Mouse (Mus musculus): Measurements from ENCODE around the gene Nebl. TPM values are rescaled to one million over a fixed set of nuclear protein-coding genes. Genes with fewer than 3 reads are reported as not detected.

Nebl gene
- polyA plus RNA-seq, 1 experiment from 2014 or later, result 3.6 TPM

DNA sequence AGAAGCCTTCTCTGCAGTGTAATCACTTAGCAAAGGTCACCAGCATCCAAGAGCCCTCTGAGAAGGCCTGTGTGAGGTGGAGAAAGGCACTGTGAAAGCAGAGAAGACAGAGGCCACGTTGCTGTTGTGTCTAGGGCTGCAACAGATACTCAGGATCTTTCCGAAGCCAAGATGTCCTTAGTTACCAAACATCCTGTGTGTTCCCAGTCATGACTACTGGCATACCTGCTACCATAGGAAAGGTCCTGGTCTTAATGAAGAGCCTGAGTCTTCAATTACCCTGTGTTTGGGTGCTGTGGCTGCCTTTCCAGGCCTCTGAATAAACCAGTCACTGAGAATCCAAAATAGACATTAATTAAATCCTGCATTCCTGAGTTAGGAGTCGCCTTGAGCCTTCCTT is 81.5 kb downstream of the Nebl start:
- DNase-seq (ENCODE audit: extremely low spot score, low spot score), result no peak
- WGBS, result 54% methylated on average over 3 of the region's 3 CpGs
- Histone ChIP-seq H3K4me3 (no peak overlapping the region), H3K4me1 (peaks cover 18% of the 10 kb centered on the region), H3K36me3 (replicated peaks) (no peaks in the 10 kb centered on the region), H3K27me3 (ENCODE audit: poor library complexity, severe bottlenecking) (no peaks in the 10 kb centered on the region), H3K27ac (no peak overlapping the region), H3K9me3 (peaks cover 4% of the 10 kb centered on the region; the same call in 1 of the 2 replicates)

DNA sequence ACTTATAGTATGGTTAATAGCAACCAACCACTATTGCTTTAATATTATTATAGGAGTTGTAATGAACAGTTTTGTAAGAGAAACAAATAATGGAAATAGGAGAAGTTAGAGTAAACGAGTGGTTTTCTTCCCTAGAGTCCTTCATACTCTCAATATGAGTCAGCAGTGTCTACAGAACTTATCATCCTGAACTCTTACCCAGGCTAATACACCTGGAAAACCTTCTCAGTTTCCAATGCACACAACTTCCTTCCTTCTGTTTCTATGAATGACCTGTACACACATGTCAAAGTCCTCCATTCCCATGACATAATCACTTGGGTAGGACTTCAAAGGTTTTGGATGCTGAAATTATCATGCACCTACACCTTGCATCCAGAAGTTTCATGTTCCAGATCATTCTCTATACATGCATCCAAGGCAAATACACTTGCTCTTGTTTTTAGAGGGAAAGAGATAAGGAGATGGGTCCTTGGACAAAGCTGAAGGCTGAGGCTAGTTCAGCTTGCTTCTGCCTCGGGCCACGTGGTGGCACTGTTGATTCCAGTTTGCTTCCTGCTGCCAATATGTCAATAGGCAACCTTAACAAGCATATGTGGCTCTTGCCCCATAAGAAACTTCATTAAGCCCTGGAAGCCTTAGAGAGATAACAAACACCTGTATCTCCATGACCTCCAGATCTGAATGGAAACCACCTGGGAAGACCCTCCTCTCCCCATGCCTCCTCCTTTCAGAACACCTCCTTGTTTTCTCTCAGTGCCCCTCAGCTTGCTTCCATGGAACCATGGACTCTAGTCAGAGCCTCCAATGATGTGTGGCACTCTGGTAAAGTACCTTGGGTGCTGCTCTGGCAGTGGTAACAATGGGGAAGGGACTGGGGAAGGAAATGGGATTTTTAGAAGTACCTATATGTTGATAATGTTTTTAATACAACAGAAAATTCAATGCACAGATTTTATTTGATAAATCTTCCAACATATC is 86.7 kb downstream of the Nebl start:
- WGBS, result 34% methylated on average over 3 of the region's 3 CpGs
- Histone ChIP-seq H3K4me1 (peaks cover 20% of the 10 kb centered on the region), H3K27ac (no peak overlapping the region), H3K4me3 (no peak overlapping the region), H3K9me3 (no peaks in the 10 kb centered on the region), H3K36me3 (replicated peaks) (no peaks in the 10 kb centered on the region), H3K27me3 (ENCODE audit: poor library complexity, severe bottlenecking) (peaks cover 26% of the 10 kb centered on the region; the same call in 1 of the 2 replicates)
- DNase-seq (ENCODE audit: extremely low spot score, low spot score), result peak; percentile 48

DNA sequence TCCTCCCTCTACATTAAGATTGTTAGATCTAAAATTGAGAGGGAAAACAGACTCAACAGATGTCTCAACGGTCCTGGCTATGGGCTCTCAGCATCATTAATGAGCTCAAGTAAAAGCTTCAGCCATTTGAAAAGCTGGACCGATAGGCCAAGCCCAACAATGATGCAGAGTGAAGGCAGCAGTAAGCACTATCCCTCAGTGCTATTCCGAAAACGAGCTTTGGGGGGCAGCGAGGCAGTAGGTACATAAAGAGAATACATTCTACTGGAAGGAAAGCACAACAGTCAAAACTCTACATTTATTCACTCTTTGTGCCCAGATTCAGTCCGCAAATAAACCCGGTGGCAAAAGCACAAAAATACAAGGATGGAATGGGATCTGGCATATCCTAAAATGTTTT is 87.4 kb downstream of the Nebl start:
- no peak overlapping the region for H3K27ac ChIP-seq
- no peak overlapping the region for H3K4me3 ChIP-seq
- no peak for DNase-seq (ENCODE audit: extremely low spot score, low spot score)
- H3K36me3 ChIP-seq (replicated peaks), result no peaks in the 10 kb centered on the region
- peaks cover 22% of the 10 kb centered on the region for H3K4me1 ChIP-seq
- WGBS, result 54% methylated on average over 7 of the region's 7 CpGs
- peaks cover 26% of the 10 kb centered on the region; the same call in 1 of the 2 replicates for H3K27me3 ChIP-seq (ENCODE audit: poor library complexity, severe bottlenecking)
- H3K9me3 ChIP-seq, result no peaks in the 10 kb centered on the region

DNA sequence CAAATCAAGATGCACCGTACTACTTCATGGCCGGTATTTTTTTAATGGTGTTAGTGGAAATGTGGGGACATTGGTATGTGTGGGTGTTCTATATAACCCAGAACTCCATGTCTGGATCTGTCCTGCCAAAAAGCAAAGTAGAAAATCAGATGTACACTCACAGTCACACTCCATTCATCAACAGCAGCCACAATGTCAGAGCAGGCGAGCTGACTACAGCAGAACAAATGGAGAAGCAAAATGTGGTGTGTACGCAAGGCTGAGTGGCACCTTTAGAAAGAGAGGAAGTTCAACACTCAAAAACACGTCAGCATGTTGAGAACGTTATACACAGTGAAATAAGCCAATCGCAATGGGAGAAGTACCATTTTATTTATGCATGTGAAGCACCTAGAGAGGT is 88.5 kb downstream of the Nebl start:
- H3K9me3 ChIP-seq, result no peaks in the 10 kb centered on the region
- peaks cover 32% of the 10 kb centered on the region for H3K4me1 ChIP-seq
- H3K27me3 ChIP-seq (ENCODE audit: poor library complexity, severe bottlenecking), result peaks cover 29% of the 10 kb centered on the region
- DNase-seq (ENCODE audit: extremely low spot score, low spot score), result no peak
- no peak overlapping the region for H3K4me3 ChIP-seq
- H3K36me3 ChIP-seq (replicated peaks), result no peaks in the 10 kb centered on the region
- WGBS, result 91% methylated on average over 7 of the region's 7 CpGs
- no peak overlapping the region for H3K27ac ChIP-seq

DNA sequence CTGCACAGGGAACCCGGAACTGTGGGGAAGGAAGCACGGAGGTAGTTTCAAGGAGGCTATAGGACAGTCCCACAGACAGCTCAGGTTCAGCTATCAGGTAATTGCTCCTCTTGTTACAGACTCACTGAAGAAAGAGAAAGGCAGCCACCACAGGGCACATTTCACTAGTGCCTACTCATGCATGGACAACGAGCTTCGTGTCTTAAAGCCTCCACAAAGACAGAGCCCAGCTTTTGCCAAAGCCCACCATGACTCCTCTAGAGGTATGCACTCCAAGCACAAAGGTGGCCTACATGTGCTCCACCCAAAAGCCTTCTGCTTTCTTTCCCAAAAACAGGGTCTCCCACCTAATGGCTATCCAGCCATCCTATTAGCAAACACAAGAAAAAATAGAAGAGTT is 90.4 kb downstream of the Nebl start:
- Histone ChIP-seq H3K27ac (no peak overlapping the region), H3K9me3 (no peaks in the 10 kb centered on the region), H3K4me1 (peaks cover 32% of the 10 kb centered on the region), H3K4me3 (no peak overlapping the region), H3K36me3 (replicated peaks) (no peaks in the 10 kb centered on the region), H3K27me3 (ENCODE audit: poor library complexity, severe bottlenecking) (peaks cover 40% of the 10 kb centered on the region)
- 50% methylated on average over 4 of the region's 4 CpGs for WGBS
- no peak for DNase-seq (ENCODE audit: extremely low spot score, low spot score)

DNA sequence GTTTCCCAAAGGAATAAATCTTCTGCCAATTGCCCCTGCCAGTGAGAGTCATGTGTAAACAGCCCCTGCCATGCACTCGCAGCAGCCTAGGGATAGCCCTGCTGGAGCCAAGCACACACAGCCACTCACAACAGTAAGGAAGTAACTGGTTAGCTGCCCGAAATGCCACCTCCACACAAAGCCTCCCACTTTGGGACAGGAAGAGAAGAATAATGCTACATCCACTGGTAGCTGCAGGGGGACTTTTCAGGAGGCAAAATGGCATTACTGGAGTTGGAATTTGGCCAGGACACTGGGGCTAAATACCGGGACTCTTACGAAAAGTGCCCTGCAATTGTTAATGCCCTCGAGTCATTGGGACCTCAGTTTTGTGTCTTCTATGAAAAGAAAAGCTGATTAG is 92.6 kb downstream of the Nebl start:
- Histone ChIP-seq H3K27ac (no peak overlapping the region), H3K4me3 (no peak overlapping the region), H3K4me1 (peaks cover 26% of the 10 kb centered on the region), H3K36me3 (replicated peaks) (no peaks in the 10 kb centered on the region), H3K9me3 (no peaks in the 10 kb centered on the region), H3K27me3 (ENCODE audit: poor library complexity, severe bottlenecking) (peaks cover 45% of the 10 kb centered on the region)
- 13% methylated on average over 5 of the region's 5 CpGs for WGBS
- peak; percentile 26 for DNase-seq (ENCODE audit: extremely low spot score, low spot score)

DNA sequence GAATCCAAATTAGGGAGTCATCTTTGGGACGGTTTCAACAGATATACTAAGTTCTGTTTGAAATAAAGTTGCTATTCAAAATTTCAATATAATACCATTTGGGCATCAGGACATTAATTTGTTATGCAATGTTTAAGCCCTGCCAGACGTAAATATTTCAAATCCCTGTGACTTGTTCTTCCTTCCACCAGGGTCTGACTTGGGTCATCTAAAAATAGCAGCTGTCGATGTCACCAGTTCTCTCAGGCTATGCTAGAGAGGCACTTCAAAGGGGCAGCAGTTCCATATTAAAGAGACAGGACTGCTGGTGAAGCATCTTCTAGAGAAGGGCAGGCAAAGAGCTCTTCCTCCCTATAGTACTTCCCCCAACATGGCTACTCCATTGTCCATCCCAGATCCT is 107.3 kb downstream of the Nebl start:
- DNase-seq (ENCODE audit: extremely low spot score, low spot score), result no peak
- 82% methylated on average over 3 of the region's 3 CpGs for WGBS
- no peaks in the 10 kb centered on the region; the same call in 1 of the 2 replicates for H3K9me3 ChIP-seq

DNA sequence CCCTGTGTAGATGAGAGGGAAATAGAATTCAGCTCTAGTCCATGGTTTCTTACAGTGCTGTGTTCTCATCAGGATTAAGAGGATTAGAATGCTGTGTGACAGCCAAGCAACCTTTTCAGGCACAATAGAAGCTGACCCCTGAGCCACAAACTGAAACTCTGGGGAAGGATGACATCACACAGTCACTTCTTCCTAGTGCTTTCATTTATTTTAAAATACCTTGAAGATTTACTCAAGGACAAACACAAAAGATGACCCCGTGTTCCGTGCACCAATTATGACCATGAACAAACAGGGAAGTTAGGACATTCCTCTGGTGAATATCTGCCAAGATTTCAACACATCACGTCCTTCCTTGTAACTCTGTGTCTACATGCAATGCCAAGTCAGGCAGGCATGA is 121.0 kb downstream of the Nebl start:
- peaks cover 5% of the 10 kb centered on the region for H3K9me3 ChIP-seq
- WGBS, result 40% methylated on average over 3 of the region's 3 CpGs
- DNase-seq (ENCODE audit: extremely low spot score, low spot score), result peak; percentile 18
- H3K27me3 ChIP-seq (ENCODE audit: poor library complexity, severe bottlenecking), result no peaks in the 10 kb centered on the region
- H3K4me1 ChIP-seq, result peaks cover 20% of the 10 kb centered on the region
- no peaks in the 10 kb centered on the region for H3K36me3 ChIP-seq (replicated peaks)
- H3K27ac ChIP-seq, result peak overlapping the region; percentile 62
- H3K4me3 ChIP-seq, result no peak overlapping the region

More for the DNA sequence above, 107.3 kb downstream of the Nebl start:
- H3K4me3 ChIP-seq, result no peak overlapping the region
- H3K36me3 ChIP-seq (replicated peaks), result no peaks in the 10 kb centered on the region
- no peaks in the 10 kb centered on the region for H3K27me3 ChIP-seq (ENCODE audit: poor library complexity, severe bottlenecking)
- H3K4me1 ChIP-seq, result no peaks in the 10 kb centered on the region
- no peak overlapping the region for H3K27ac ChIP-seq

DNA sequence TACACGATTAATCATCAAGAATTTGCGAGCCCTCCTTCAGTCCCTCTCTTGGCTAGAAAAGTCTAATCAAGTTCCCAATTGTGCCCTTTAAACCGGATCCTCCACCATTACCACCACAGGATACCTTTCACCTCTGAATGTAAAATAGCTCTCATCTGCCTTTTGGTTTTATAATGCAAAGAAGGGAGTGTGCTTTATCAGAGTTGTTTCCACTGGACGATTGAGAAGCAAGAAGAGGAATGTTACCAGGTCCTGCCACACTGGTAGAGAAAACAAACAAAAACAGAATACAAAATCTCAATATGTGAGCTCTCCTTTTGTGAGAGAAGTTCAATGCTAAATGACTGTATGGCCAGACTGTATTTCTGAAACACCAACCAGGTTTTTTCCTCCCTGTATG is 127.7 kb downstream of the Nebl start:
- no peak overlapping the region for H3K27ac ChIP-seq
- DNase-seq (ENCODE audit: extremely low spot score, low spot score), result no peak
- peaks cover 8% of the 10 kb centered on the region; the same call in 1 of the 2 replicates for H3K4me1 ChIP-seq
- H3K9me3 ChIP-seq, result no peaks in the 10 kb centered on the region
- 64% methylated on average over 4 of the region's 4 CpGs for WGBS
- no peak overlapping the region for H3K4me3 ChIP-seq
- H3K27me3 ChIP-seq (ENCODE audit: poor library complexity, severe bottlenecking), result no peaks in the 10 kb centered on the region
- H3K36me3 ChIP-seq (replicated peaks), result no peaks in the 10 kb centered on the region

DNA sequence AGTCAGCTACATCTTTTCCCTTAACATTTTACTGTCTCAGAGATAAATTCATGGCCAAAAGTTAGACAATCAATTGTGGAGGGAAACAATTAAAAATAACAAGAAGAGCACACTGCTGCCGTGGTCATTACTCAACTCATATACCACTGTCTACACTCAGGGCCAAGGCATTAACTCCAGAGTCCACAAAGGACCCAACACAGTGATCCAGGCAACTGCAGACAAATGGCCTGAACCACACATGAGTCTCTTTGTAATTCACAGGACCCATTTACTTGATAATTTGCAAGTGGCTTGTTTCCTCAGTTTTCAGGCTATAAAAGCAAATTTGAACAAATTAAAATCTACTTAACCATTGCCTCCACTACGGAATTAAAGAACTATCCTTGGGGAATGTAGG is 130.6 kb downstream of the Nebl start:
- Histone ChIP-seq H3K36me3 (replicated peaks) (no peaks in the 10 kb centered on the region), H3K27ac (no peak overlapping the region), H3K4me3 (no peak overlapping the region), H3K27me3 (ENCODE audit: poor library complexity, severe bottlenecking) (no peaks in the 10 kb centered on the region), H3K9me3 (no peaks in the 10 kb centered on the region), H3K4me1 (peaks cover 8% of the 10 kb centered on the region; the same call in 1 of the 2 replicates)
- 83% methylated on average over 2 of the region's 2 CpGs for WGBS
- DNase-seq (ENCODE audit: extremely low spot score, low spot score), result no peak

DNA sequence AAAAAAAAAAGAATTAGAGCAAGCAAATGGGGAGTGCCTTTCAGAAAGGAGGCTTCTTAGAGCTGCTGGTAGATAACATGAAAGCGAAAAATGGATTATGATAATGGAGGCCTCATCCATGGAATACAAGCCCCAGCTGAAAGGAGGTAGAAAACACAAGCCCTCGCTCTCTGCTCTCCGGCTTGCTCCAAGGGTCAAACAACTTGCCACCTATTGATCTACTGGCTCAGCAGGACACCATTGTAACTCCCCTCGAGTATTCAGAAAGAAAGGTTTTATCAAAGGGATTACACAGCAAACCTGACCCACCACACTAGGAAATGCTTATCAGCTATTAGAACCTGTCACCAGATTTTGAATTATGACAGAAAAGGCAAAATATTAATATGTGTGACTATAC is 131.4 kb downstream of the Nebl start:
- Histone ChIP-seq H3K4me1 (peaks cover 8% of the 10 kb centered on the region; the same call in 1 of the 2 replicates), H3K27me3 (ENCODE audit: poor library complexity, severe bottlenecking) (no peaks in the 10 kb centered on the region), H3K9me3 (no peaks in the 10 kb centered on the region), H3K36me3 (replicated peaks) (no peaks in the 10 kb centered on the region), H3K27ac (no peak overlapping the region), H3K4me3 (no peak overlapping the region)
- 33% methylated on average over 4 of the region's 4 CpGs for WGBS
- no peak for DNase-seq (ENCODE audit: extremely low spot score, low spot score)

DNA sequence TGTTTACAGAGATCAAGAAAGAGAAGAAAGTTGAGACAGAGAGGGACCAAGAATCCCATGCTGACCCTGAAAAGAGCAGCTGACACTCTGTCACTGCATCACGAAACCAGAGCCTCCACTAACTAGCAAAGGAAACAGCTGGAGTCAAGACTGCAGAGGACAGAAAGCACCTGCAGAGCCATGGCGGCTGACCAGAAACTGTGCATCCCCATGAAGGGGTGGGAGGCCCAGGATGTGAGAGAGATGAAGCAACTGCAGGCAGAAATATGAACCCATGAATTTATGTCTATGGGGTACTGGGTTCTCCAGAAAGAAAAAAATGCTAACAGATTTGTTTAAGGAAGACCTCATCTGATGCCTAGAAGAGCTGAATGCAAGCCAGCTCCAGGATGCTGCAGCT is 133.3 kb downstream of the Nebl start:
- Histone ChIP-seq H3K27me3 (ENCODE audit: poor library complexity, severe bottlenecking) (no peaks in the 10 kb centered on the region), H3K4me1 (peaks cover 8% of the 10 kb centered on the region; the same call in 1 of the 2 replicates), H3K27ac (no peak overlapping the region), H3K36me3 (replicated peaks) (no peaks in the 10 kb centered on the region), H3K9me3 (no peaks in the 10 kb centered on the region), H3K4me3 (no peak overlapping the region)
- DNase-seq (ENCODE audit: extremely low spot score, low spot score), result no peak
- 47% methylated on average over 2 of the region's 2 CpGs for WGBS

DNA sequence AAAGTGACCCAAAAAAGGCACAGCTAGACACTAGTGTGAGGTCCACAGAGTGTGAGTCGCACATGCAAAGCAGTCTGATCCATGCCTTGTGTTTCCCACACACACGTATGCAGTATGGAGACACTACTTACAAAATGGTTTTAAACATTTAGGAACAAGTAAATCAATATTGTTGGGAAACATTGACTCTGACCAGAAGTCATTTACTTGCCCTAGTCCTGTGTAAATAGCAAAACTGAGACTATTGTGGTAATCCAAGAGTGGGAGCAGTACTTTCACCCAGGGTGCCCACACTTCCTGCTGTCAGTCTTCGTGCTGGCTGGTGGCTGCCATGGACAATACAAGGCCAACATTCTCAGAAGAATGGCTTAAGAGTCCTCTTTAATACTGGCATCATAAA is 141.6 kb downstream of the Nebl start:
- no peaks in the 10 kb centered on the region for H3K36me3 ChIP-seq (replicated peaks)
- no peak overlapping the region for H3K4me3 ChIP-seq
- WGBS, result 87% methylated on average over 3 of the region's 3 CpGs
- no peaks in the 10 kb centered on the region for H3K27me3 ChIP-seq (ENCODE audit: poor library complexity, severe bottlenecking)
- no peaks in the 10 kb centered on the region for H3K9me3 ChIP-seq
- no peaks in the 10 kb centered on the region for H3K4me1 ChIP-seq
- no peak for DNase-seq (ENCODE audit: extremely low spot score, low spot score)
- H3K27ac ChIP-seq, result no peak overlapping the region
